Mouse (Mus musculus): ENCODE results near the gene Hist1h2bl.

DNA sequence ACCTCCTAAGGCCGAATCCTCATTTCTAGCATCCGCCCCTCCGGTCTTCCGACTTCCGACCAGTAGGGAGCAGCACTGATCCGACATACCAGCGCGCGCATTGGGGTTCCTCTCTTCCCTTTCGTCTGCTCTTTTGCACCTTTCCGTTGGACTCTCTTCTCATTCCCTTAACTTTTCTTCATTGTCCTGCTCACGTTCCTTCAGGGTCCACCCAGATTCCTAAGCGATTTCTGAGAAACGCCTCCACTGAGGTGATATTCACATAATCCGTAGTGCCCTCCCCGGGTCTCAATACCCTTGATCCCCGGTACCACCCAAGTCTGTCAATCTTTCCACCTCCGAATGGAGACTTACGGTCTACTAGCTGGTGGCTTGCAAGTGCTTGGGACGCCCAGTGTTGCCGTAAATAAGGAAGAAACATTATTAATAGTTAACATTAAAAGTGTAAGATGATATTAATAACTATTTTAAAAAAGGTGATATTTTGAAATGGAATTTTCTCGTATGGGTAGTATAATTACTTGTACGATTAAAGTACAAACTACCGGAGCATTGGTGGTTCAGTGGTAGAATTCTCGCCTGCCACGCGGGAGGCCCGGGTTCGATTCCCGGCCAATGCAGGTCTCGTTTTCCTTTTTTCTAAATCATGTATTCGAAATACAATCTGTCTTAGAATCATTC lies 5.8 kb downstream of the Hist1h2bl start:
- TF ChIP-seq POLR2A (IDR thresholded peaks at IDR 0.05; ENCODE audit: low read depth, low read length): no peak
- TF ChIP-seq CTCF (conservative IDR thresholded peaks at IDR 0.05; ENCODE audit: insufficient read depth, insufficient read length, low read depth, low read length): peak; percentile 76

All from kidney, adult 2 months (tissue).